Comparison of ENCODE assay signal across 28 mouse cellular contexts in genomic region chr2:52272146-52272545, GRCm38 (mm10).
A peak's percentile ranks its signal among the peaks of the same experiment; 100 is the strongest.
DNase-seq lines count a peak whose midpoint lies in the region; ATAC-seq lines count a peak whose summit lies in the region.
"Had no signal": no experiment of that assay in that cellular context is flagged by ENCODE, and none has a peak within 500 bp of the region (broad histone marks: within the 10 kb centered on the region; RNA-seq: fewer than 3 reads in every experiment).

No protein-coding gene starts in this region.

- no peak overlapping the region for H3K9ac ChIP-seq in heart, embryonic 11.5 days (ENCODE audit: low read depth, low read length)
- H3K9ac ChIP-seq in hindbrain, embryonic 15.5 days: no peak overlapping the region
- no peak overlapping the region for H3K9ac ChIP-seq in hindbrain, embryonic 14.5 days
- H3K9ac ChIP-seq in neural tube, embryonic 13.5 days: no peak overlapping the region
- H3K9ac ChIP-seq: forebrain, embryonic 12.5 days; forebrain, postnatal 0 days; heart, embryonic 13.5 days; limb, embryonic 15.5 days; liver, embryonic 13.5 days; midbrain, embryonic 13.5 days had no signal

- H3K27me3 ChIP-seq in heart, embryonic 11.5 days (ENCODE audit: control insufficient read depth, insufficient read depth, low read length): no peaks in the 10 kb centered on the region
- no peaks in the 10 kb centered on the region for H3K27me3 ChIP-seq in hindbrain, embryonic 15.5 days
- no peaks in the 10 kb centered on the region for H3K27me3 ChIP-seq in hindbrain, embryonic 14.5 days (ENCODE audit: control insufficient read depth, insufficient read depth, low read length)
- no peaks in the 10 kb centered on the region for H3K27me3 ChIP-seq in neural tube, embryonic 13.5 days
- H3K27me3 ChIP-seq: forebrain, embryonic 12.5 days; heart, embryonic 13.5 days; limb, embryonic 15.5 days; liver, embryonic 13.5 days; midbrain, embryonic 13.5 days had no signal

- ATAC-seq in heart, embryonic 11.5 days (replicated peaks; ENCODE audit: insufficient number of reproducible peaks, low FRiP score, low TSS enrichment): no peak
- ATAC-seq in hindbrain, embryonic 15.5 days (ENCODE audit: low FRiP score, low read depth): 0 out of 2 replicates have a peak, but pooled peaks have one; percentile 19
- ATAC-seq in hindbrain, embryonic 14.5 days (ENCODE audit: low FRiP score): no peak
- no peak for ATAC-seq in neural tube, embryonic 13.5 days (ENCODE audit: low read depth)
- ATAC-seq: CD4-positive, CD25-positive, alpha-beta regulatory T cell, adult 4 months; forebrain, postnatal 0 days; intestine, postnatal 0 days; lung, postnatal 0 days; midbrain, embryonic 13.5 days had no signal

- no peak for DNase-seq in heart, adult 18-20 months
- DNase-seq in hindbrain, embryonic 14.5 days (ENCODE audit: low spot score): no peak
- no peak for DNase-seq in neural tube, embryonic 10.5 days (ENCODE audit: extremely low spot score, low spot score)
- DNase-seq in embryo, embryonic 10 days (ENCODE audit: low spot score): no peak
- DNase-seq: adrenal gland, postnatal 36 days; cerebellum, adult 18-20 months; cerebellum, postnatal 10 days; forebrain, postnatal 0 days; kidney, postnatal 10 days; layer of hippocampus, adult 9-11 months; liver, embryonic 13.5 days; lung, adult 18-20 months; lung, postnatal 4 days; right cerebral cortex, postnatal 25 days; spleen, adult 18-20 months; thymus, postnatal 14 days had no signal

- no peaks in the 10 kb centered on the region for H3K36me3 ChIP-seq in heart, embryonic 11.5 days (ENCODE audit: control insufficient read depth, insufficient read depth, low read length)
- H3K36me3 ChIP-seq in hindbrain, embryonic 15.5 days: no peaks in the 10 kb centered on the region
- H3K36me3 ChIP-seq in hindbrain, embryonic 14.5 days (replicated peaks; ENCODE audit: control insufficient read depth, insufficient read depth): no peaks in the 10 kb centered on the region
- H3K36me3 ChIP-seq in neural tube, embryonic 13.5 days: no peaks in the 10 kb centered on the region
- H3K36me3 ChIP-seq: forebrain, embryonic 12.5 days; heart, embryonic 13.5 days; limb, embryonic 10.5 days; limb, embryonic 15.5 days; liver, embryonic 13.5 days; midbrain, embryonic 13.5 days had no signal

- no peaks in the 10 kb centered on the region for H3K4me1 ChIP-seq in heart, embryonic 11.5 days (ENCODE audit: control insufficient read depth, insufficient read depth, low read length)
- H3K4me1 ChIP-seq in hindbrain, embryonic 15.5 days (replicated peaks): no peaks in the 10 kb centered on the region
- H3K4me1 ChIP-seq in hindbrain, embryonic 14.5 days (replicated peaks; ENCODE audit: control insufficient read depth, insufficient read depth, low read length): no peaks in the 10 kb centered on the region
- peaks cover 11% of the 10 kb centered on the region for H3K4me1 ChIP-seq in neural tube, embryonic 13.5 days (replicated peaks)
- H3K4me1 ChIP-seq: forebrain, embryonic 12.5 days; heart, embryonic 13.5 days; limb, embryonic 15.5 days; liver, embryonic 13.5 days; midbrain, embryonic 13.5 days had no signal

- 45% methylated on average over 1 of the region's 1 CpGs for WGBS in heart, embryonic 11.5 days (ENCODE audit: insufficient replicate concordance)
- WGBS in hindbrain, embryonic 15.5 days: 37% methylated on average over 1 of the region's 1 CpGs
- 36% methylated on average over 1 of the region's 1 CpGs for WGBS in hindbrain, embryonic 14.5 days
- 30% methylated on average over 1 of the region's 1 CpGs for WGBS in neural tube, embryonic 13.5 days

- H3K27ac ChIP-seq in heart, embryonic 11.5 days (ENCODE audit: low read depth, low read length): peak overlapping the region; percentile 2; the same call in 1 of the 2 replicates
- no peak overlapping the region for H3K27ac ChIP-seq in hindbrain, embryonic 15.5 days (replicated peaks)
- H3K27ac ChIP-seq in hindbrain, embryonic 14.5 days: no peak overlapping the region
- H3K27ac ChIP-seq in neural tube, embryonic 13.5 days (replicated peaks): peak overlapping the region; percentile 38; the same call in 1 of the 2 replicates
- H3K27ac ChIP-seq: forebrain, embryonic 12.5 days; heart, embryonic 13.5 days; limb, embryonic 10.5 days; limb, embryonic 15.5 days; liver, embryonic 13.5 days; midbrain, embryonic 13.5 days had no signal

- H3K9me3 ChIP-seq in heart, embryonic 11.5 days (replicated peaks; ENCODE audit: control insufficient read depth, low read length): no peaks in the 10 kb centered on the region
- H3K9me3 ChIP-seq in hindbrain, embryonic 15.5 days: no peaks in the 10 kb centered on the region
- no peaks in the 10 kb centered on the region for H3K9me3 ChIP-seq in hindbrain, embryonic 14.5 days (ENCODE audit: control insufficient read depth, low read length)
- H3K9me3 ChIP-seq in neural tube, embryonic 13.5 days: no peaks in the 10 kb centered on the region
- H3K9me3 ChIP-seq: forebrain, embryonic 12.5 days; heart, embryonic 13.5 days; limb, embryonic 10.5 days; limb, embryonic 15.5 days; liver, embryonic 13.5 days; megakaryocyte, embryonic 14.5 days; midbrain, embryonic 13.5 days had no signal

- H3K4me2 ChIP-seq in heart, embryonic 11.5 days: no peak overlapping the region
- H3K4me2 ChIP-seq in hindbrain, embryonic 15.5 days: no peak overlapping the region
- H3K4me2 ChIP-seq in hindbrain, embryonic 14.5 days (replicated peaks): no peak overlapping the region
- no peak overlapping the region for H3K4me2 ChIP-seq in neural tube, embryonic 13.5 days
- H3K4me2 ChIP-seq: forebrain, embryonic 12.5 days; heart, embryonic 13.5 days; limb, embryonic 15.5 days; liver, embryonic 13.5 days; midbrain, embryonic 13.5 days had no signal

- H3K4me3 ChIP-seq in heart, embryonic 11.5 days (ENCODE audit: low read depth, low read length): no peak overlapping the region
- H3K4me3 ChIP-seq in hindbrain, embryonic 15.5 days: no peak overlapping the region
- no peak overlapping the region for H3K4me3 ChIP-seq in hindbrain, embryonic 14.5 days (replicated peaks; ENCODE audit: low read length)
- H3K4me3 ChIP-seq in neural tube, embryonic 13.5 days: no peak overlapping the region
- H3K4me3 ChIP-seq: forebrain, embryonic 12.5 days; heart, embryonic 13.5 days; limb, embryonic 10.5 days; limb, embryonic 15.5 days; liver, embryonic 13.5 days; megakaryocyte, embryonic 14.5 days; midbrain, embryonic 13.5 days had no signal

Comparison
In these comparisons a context has a peak if more than half of its experiments do, and no peak if none do; other contexts are left out.
1. H3K27ac ChIP-seq: peak in heart, embryonic 11.5 days (single experiment) and neural tube, embryonic 13.5 days (single experiment); none in hindbrain, embryonic 15.5 days (single experiment) and hindbrain, embryonic 14.5 days (single experiment).